Mouse (Mus musculus) kidney, postnatal 10 days (tissue): Measurements from ENCODE around the gene Map4k2.

Experiments used
- DNase-seq: peaks from one replicate; pipeline ENCODE4 v3.0.0; 2021; ENCODE audit warnings: mixed read lengths

Map4k2 gene

GRCm38 (mm10) chr19:6318145-6318544, 22.8 kb upstream of the Map4k2 start:
- no peak for DNase-seq

GRCm38 (mm10) chr19:6321358-6321757, 19.6 kb upstream of the Map4k2 start:
- DNase-seq: no peak

GRCm38 (mm10) chr19:6321786-6322621, 18.9 kb upstream of the Map4k2 start:
- peak; percentile 41 for DNase-seq

GRCm38 (mm10) chr19:6324751-6325150, 16.2 kb upstream of the Map4k2 start:
- DNase-seq: no peak

GRCm38 (mm10) chr19:6331178-6331577, 9.8 kb upstream of the Map4k2 start:
- no peak for DNase-seq

- DNase-seq: peak; percentile 67
These were observed 9.0 kb upstream of the Map4k2 start for GRCm38 (mm10) chr19:6331719-6332516.

GRCm38 (mm10) chr19:6333761-6334595, 7.0 kb upstream of the Map4k2 start:
- DNase-seq: no peak

GRCm38 (mm10) chr19:6334673-6335457, 6.1 kb upstream of the Map4k2 start, which contains the start of gene Men1:
TSS of gene Men1 (plus strand) at chr19:6334979.
- DNase-seq: peak; percentile 95

- DNase-seq: peak; percentile 57
These were observed 5.5 kb upstream of the Map4k2 start for GRCm38 (mm10) chr19:6335458-6335827.

- DNase-seq: no peak
These were observed 4.0 kb upstream of the Map4k2 start for GRCm38 (mm10) chr19:6336920-6337319.

- DNase-seq: no peak
These were observed 2.8 kb upstream of the Map4k2 start for GRCm38 (mm10) chr19:6338171-6338570.

GRCm38 (mm10) chr19:6338716-6339115, 2.2 kb upstream of the Map4k2 start:
- no peak for DNase-seq

- no peak for DNase-seq
These were observed 1.7 kb upstream of the Map4k2 start for GRCm38 (mm10) chr19:6339191-6339590.

- peak; percentile 67 for DNase-seq
These were observed 938 bp upstream of the Map4k2 start for GRCm38 (mm10) chr19:6339890-6340504.

GRCm38 (mm10) chr19:6341453-6342077, 630 bp downstream of the Map4k2 start:
- DNase-seq: no peak

GRCm38 (mm10) chr19:6342276-6342933, 1.5 kb downstream of the Map4k2 start:
- peak; percentile 46 for DNase-seq

- DNase-seq: no peak
These were observed 2.4 kb downstream of the Map4k2 start for GRCm38 (mm10) chr19:6343066-6343925.

- DNase-seq: no peak
These were observed 3.1 kb downstream of the Map4k2 start for GRCm38 (mm10) chr19:6343996-6344395.

- DNase-seq: no peak
These were observed 5.1 kb downstream of the Map4k2 start for GRCm38 (mm10) chr19:6346023-6346422.

- no peak for DNase-seq
These were observed 5.7 kb downstream of the Map4k2 start for GRCm38 (mm10) chr19:6346661-6347060.
